Comparison of ENCODE assay signal across 8 mouse cellular contexts in the genomic region with DNA sequence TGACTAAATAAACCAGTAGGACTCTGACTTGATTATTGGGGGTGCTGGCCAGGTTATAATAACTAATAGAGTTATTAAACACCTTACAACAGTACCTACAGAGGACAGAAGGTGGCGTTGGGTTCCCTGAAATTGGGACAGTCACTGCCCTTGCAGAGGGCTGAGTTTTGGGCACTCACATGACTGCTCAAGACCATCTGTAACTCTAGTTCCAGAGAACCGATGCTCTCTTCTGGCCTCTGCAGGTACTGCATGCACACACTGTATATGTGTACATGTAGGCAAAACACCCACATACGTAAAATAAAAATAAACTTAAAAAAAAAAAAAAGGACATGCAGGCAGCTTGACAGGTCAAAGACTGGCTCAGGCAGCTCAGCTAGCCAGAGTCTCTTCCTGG. TPM values are rescaled to one million over a fixed set of nuclear protein-coding genes. Genes with fewer than 3 reads are reported as not detected.
DNase-seq lines count a peak whose midpoint lies in the region; ATAC-seq and TF ChIP-seq lines count a peak whose summit lies in the region.

No protein-coding gene starts in this region.

- no peak overlapping the region for H3K27ac ChIP-seq in heart, embryonic 12.5 days (ENCODE audit: poor library complexity, severe bottlenecking)
- H3K27ac ChIP-seq in liver, embryonic 12.5 days = no peak overlapping the region

- DNase-seq in heart, postnatal 4 days = peak; percentile 49
- peak; percentile 6 to 47 for DNase-seq in CD8-positive naive resting alpha-beta T cell, adult 2 months (ENCODE audit: low read depth in 2 of 2, low spot score in 2 of 2)
- DNase-seq in brain, embryonic 14.5 days (ENCODE audit: low read depth) = peak; percentile 16
- peak; percentile 17 to 71 for DNase-seq in spleen, postnatal 10 days (ENCODE audit: low spot score in 2 of 2)
- DNase-seq in urinary bladder, postnatal 4 days (ENCODE audit: low spot score in 2 of 2) = no peak
- no peak for DNase-seq in layer of hippocampus, adult 9-11 months

- no peaks in the 10 kb centered on the region for H3K36me3 ChIP-seq in heart, embryonic 12.5 days
- no peaks in the 10 kb centered on the region for H3K36me3 ChIP-seq in liver, embryonic 12.5 days

- no peak overlapping the region for H3K4me3 ChIP-seq in heart, embryonic 12.5 days
- no peak overlapping the region for H3K4me3 ChIP-seq in liver, embryonic 12.5 days

- peaks cover 14% of the 10 kb centered on the region for H3K9me3 ChIP-seq in heart, embryonic 12.5 days (replicated peaks)
- 0 out of 2 replicates have a peak, but pooled peaks cover 4% of the 10 kb centered on the region for H3K9me3 ChIP-seq in liver, embryonic 12.5 days (replicated peaks)

- no peak overlapping the region for H3K4me2 ChIP-seq in heart, embryonic 12.5 days
- no peak overlapping the region for H3K4me2 ChIP-seq in liver, embryonic 12.5 days

- H3K27me3 ChIP-seq in heart, embryonic 12.5 days (replicated peaks) = no peaks in the 10 kb centered on the region
- H3K27me3 ChIP-seq in liver, embryonic 12.5 days (replicated peaks) = peaks cover 7% of the 10 kb centered on the region; the same call in 1 of the 2 replicates

- peak; percentile 23; the same call in 1 of the 2 replicates for TF ChIP-seq CTCF in brain, embryonic 14.5 days (IDR thresholded peaks at IDR 0.05; ENCODE audit: borderline replicate concordance, extremely low read depth, insufficient read depth, insufficient read length)

- no peaks in the 10 kb centered on the region for H3K4me1 ChIP-seq in heart, embryonic 12.5 days (replicated peaks)
- no peaks in the 10 kb centered on the region for H3K4me1 ChIP-seq in liver, embryonic 12.5 days

- WGBS in heart, embryonic 12.5 days = 68% methylated on average over 3 of the region's 3 CpGs
- WGBS in liver, embryonic 12.5 days (ENCODE audit: insufficient replicate concordance) = 53% methylated on average over 3 of the region's 3 CpGs

- no peak overlapping the region for H3K9ac ChIP-seq in heart, embryonic 12.5 days
- H3K9ac ChIP-seq in liver, embryonic 12.5 days = no peak overlapping the region

- ATAC-seq in heart, embryonic 12.5 days (ENCODE audit: insufficient number of reproducible peaks, low FRiP score) = no peak
- ATAC-seq in liver, embryonic 12.5 days = peak; percentile 65; the same call in 1 of the 2 replicates

- TF ChIP-seq POLR2A in brain, embryonic 14.5 days (IDR thresholded peaks at IDR 0.05; ENCODE audit: borderline replicate concordance, extremely low read depth, insufficient read depth, insufficient read length, poor library complexity, severe bottlenecking) = no peak

RNA-seq across cellular contexts. Expression of gene Ppp4r3a, which starts 19.1 kb away (rescaled TPM):
- 10 to 100 TPM; 47.5 to 48.2 TPM for total RNA-seq in heart, postnatal 4 days (2021)
- 49.1 and 51.3 TPM in 2 replicates for polyA plus RNA-seq in heart, embryonic 12.5 days (2016; fragmentation: Nextera tagmentation; extraction: Ambion mirVana)
- 37.2 and 45.0 TPM in 2 replicates for polyA plus RNA-seq in brain, embryonic 14.5 days (2012; rRNA removed)
- 50.1 TPM in 2 replicates for polyA plus RNA-seq in liver, embryonic 12.5 days (2016; fragmentation: Nextera tagmentation; extraction: Ambion mirVana)

Comparison
In these comparisons a context has a peak if more than half of its experiments do, and no peak if none do; other contexts are left out.
1. DNase-seq: peak in heart, postnatal 4 days (single experiment), CD8-positive naive resting alpha-beta T cell, adult 2 months (2 of 2), brain, embryonic 14.5 days (single experiment) and spleen, postnatal 10 days (2 of 2); none in urinary bladder, postnatal 4 days (0 of 2) and layer of hippocampus, adult 9-11 months (single experiment).